Mouse (Mus musculus) adipose tissue, adult 10 weeks (tissue): ENCODE measurements around the gene Lmo4. TPM values are rescaled to one million over a fixed set of nuclear protein-coding genes. Genes with fewer than 3 reads are reported as not detected.

Experiments
- polyA plus RNA-seq: library from polyadenylated mRNA; stranded (reverse); fragments of 350-450 nt; fragmentation: Illumina TruSeq; extraction: RNeasy Lipid Tissue Mini Kit (QIAGEN cat#74804); gene quantifications from one replicate; pipeline ENCODE4 v1.2.3, GENCODE M21; 2014; ENCODE audit warnings: low read depth, low replicate concordance

The Lmo4 gene
- polyA plus RNA-seq = 85.1 TPM

GRCm38 (mm10) chr3:144204413-144205311 is at the start of gene Lmo4:
TSS of gene Lmo4 (minus strand) at chr3:144205220.

